Mouse (Mus musculus) liver, embryonic 12.5 days (tissue): ENCODE measurements around the gene Il10. TPM values are rescaled to one million over a fixed set of nuclear protein-coding genes. Genes with fewer than 3 reads are reported as not detected.
A peak's percentile ranks its signal among the peaks of the same experiment; 100 is the strongest.
"Not testable (repeated sequence)": the region's sequence is repeated elsewhere in the genome, so short reads cannot be mapped to it uniquely, and the experiment has no call there.

Experiments used
- ATAC-seq: fragments of 200-750 bp; cut with Nextera tagmentation; 2 replicates; pipeline ENCODE4 v1.8.0; 2017; ENCODE audit warnings: moderate number of reproducible peaks, mild to moderate bottlenecking, moderate library complexity
- H3K27ac ChIP-seq: fragments of 300-500 bp; sonication (generic); 2 replicates; pipeline ENCODE4 v1.5.1; 2016; ENCODE audit warnings: mild to moderate bottlenecking
- H3K27me3 ChIP-seq: fragments of 300-500 bp; sonication (generic); replicated peaks from 2 replicates; pipeline ENCODE4 v1.6.1; 2016; ENCODE audit warnings: mild to moderate bottlenecking, moderate library complexity
- H3K36me3 ChIP-seq: fragments of 300-500 bp; sonication (generic); 2 replicates; pipeline ENCODE4 v1.6.1; 2016; ENCODE audit warnings: mild to moderate bottlenecking, moderate library complexity
- H3K4me1 ChIP-seq: fragments of 300-500 bp; sonication (generic); 2 replicates; pipeline ENCODE4 v1.6.1; 2016
- H3K4me2 ChIP-seq: fragments of 300-500 bp; sonication (generic); 2 replicates; pipeline ENCODE4 v1.6.1; 2016; ENCODE audit warnings: mild to moderate bottlenecking, moderate library complexity
- H3K4me3 ChIP-seq: fragments of 300-500 bp; sonication (generic); 2 replicates; pipeline ENCODE4 v1.5.1; 2016; ENCODE audit warnings: mild to moderate bottlenecking, moderate library complexity
- H3K9ac ChIP-seq: fragments of 300-500 bp; sonication (generic); 2 replicates; pipeline ENCODE4 v1.6.1; 2016; ENCODE audit warnings: mild to moderate bottlenecking, moderate library complexity
- H3K9me3 ChIP-seq: fragments of 300-500 bp; sonication (generic); replicated peaks from 2 replicates; pipeline ENCODE4 v1.6.1; 2016; ENCODE audit warnings: mild to moderate bottlenecking, moderate library complexity
- WGBS: fragments of 180-500 bp; shearing (Covaris S2); methylation state at CpG from one replicate; pipeline ENCODE4 v1.1.7; 2016; ENCODE audit not compliant: insufficient replicate concordance; 5-methylcytosine and 5-hydroxymethylcytosine counted together
- polyA plus RNA-seq: library from polyadenylated mRNA; unstranded; fragments of >200 nt; fragmentation: Nextera tagmentation; extraction: Ambion mirVana; gene quantifications from 2 replicates; pipeline ENCODE4 v1.2.1, GENCODE M21; 2016

Il10 gene
- polyA plus RNA-seq, 1 experiment from 2014 or later = not detected

DNA sequence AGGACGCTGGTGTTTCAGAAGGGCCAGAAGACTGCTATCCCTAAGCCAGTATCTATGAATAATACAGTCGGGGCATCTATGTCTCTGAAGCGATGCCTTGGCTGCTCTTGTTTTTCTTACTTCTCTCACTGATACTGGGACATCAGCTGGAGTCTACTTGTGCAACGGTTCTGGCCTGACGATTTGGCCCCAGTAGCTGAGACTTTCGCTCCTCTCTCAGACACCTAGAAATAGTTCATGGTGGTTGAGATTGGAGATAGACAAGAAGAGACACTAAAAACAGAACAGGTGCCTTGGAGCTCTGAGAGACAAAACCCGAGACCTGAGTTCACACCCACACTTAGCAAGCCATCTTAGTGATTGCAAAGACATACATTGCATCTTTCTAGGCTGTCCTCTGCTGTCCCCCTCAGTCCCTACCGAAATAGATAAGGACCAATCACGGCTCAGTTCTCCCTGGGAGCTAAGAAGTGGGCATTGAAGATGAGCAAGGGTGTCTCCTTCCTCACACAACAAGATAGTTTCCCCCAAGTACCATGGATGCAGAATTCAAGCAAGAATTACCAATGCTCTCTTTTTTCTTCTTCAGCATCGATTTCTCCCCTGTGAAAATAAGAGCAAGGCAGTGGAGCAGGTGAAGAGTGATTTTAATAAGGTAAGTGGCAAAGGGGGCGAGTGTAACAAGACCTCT, 2.4 kb downstream of the Il10 start:
- ATAC-seq = no peak
- Histone ChIP-seq H3K9ac (no peak overlapping the region), H3K36me3 (no peaks in the 10 kb centered on the region), H3K27ac (no peak overlapping the region), H3K4me1 (peaks cover 15% of the 10 kb centered on the region), H3K27me3 (peaks cover 33% of the 10 kb centered on the region), H3K9me3 (no peaks in the 10 kb centered on the region), H3K4me2 (no peak overlapping the region), H3K4me3 (no peak overlapping the region)
- 49% methylated on average over 11 of the region's 11 CpGs for WGBS

DNA sequence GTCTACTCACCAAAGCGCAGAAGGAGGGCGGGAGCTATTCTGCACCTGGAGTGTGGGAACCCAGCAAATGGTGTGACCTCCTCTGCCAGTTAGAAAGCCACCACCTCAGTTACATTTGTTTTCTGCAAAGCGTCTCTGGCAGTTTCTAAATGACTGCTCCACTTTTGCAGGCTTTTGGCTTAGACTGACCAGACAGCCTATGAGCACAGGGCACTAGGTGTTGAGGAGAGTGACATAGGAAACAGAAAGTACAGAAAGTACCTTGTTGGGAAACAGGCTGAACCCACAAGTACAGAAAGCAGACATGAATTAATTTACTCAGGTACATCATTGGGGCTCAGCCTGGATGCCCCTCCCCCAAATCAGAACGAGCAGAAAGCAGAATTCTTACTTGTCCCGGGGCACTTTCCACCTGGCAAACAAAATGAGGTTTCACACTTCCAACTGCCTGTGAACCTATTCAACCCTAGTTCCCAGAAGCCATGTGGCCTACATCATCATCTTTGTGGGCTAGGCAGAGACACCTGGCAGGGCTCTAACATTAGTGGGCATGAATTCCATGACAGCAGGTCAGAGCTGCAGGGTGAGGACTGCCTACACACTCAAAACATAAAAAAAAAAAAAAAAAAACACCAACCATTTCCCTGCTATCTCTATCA, 3.1 kb downstream of the Il10 start:
- H3K36me3 ChIP-seq = no peaks in the 10 kb centered on the region
- 55% methylated on average over 5 of the region's 5 CpGs for WGBS
- H3K9ac ChIP-seq = no peak overlapping the region
- H3K4me2 ChIP-seq = no peak overlapping the region
- H3K4me1 ChIP-seq = peaks cover 15% of the 10 kb centered on the region
- H3K9me3 ChIP-seq = no peaks in the 10 kb centered on the region
- no peak overlapping the region for H3K4me3 ChIP-seq
- peaks cover 33% of the 10 kb centered on the region for H3K27me3 ChIP-seq
- no peak for ATAC-seq
- H3K27ac ChIP-seq = no peak overlapping the region

- Histone ChIP-seq H3K4me1 (peaks cover 15% of the 10 kb centered on the region), H3K27me3 (peaks cover 33% of the 10 kb centered on the region)
- H3K9me3 ChIP-seq, ATAC-seq, H3K4me2 ChIP-seq, H3K27ac ChIP-seq, H3K4me3 ChIP-seq, H3K36me3 ChIP-seq, H3K9ac ChIP-seq: not testable (repeated sequence)
- WGBS = 66% methylated on average over 4 of the region's 4 CpGs
These were observed 3.7 kb downstream of the Il10 start for GRCm38 (mm10) chr1:131023250-131023858.

DNA sequence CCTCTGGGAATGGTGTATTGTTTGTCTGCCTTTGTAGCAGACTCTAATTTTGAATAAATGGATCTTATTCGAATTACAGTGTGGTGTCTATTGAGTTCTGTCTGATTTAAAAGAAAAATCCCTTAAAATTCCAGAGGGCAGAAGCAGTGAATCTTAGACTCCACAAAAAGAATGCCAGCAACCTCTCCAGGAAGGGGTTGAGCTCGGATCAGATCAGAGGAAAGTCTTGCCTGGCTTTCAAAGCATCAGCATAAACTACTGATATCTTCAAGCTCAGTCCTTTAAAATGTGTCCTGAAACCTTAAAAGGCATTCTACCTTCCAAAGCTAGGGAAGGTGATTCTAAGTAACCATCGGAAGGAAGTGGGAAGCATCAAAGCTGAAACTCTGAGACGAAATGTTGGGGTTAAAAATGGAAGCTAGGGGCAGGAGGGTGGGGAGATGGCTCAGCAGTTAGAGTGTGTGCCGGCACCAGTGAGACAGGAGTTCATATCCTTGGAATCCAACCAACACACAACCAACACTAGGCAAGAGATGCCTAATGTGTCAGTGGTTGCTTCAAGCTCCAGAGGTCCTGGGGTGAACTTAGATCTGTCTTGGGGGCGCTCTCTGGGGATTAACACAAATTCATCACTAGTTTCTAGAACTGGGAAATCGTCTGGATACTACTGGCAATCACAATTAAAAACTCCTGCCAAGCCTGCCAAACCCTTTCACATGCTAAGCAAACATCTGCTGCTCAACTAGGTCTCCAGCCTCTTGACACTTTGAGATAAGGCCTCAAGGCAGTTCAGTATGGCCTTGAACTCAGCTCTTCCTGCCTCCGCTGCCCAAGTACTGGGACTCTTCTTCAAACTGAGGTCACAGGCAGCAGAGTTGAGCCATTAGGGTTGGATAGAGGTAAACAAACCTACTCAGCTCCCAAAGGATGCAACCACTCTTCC, 5.5 kb downstream of the Il10 start:
- Histone ChIP-seq H3K4me3 (no peak overlapping the region), H3K9ac (no peak overlapping the region), H3K27ac (no peak overlapping the region), H3K27me3 (peaks cover 27% of the 10 kb centered on the region), H3K9me3 (no peaks in the 10 kb centered on the region), H3K4me2 (no peak overlapping the region), H3K4me1 (peaks cover 33% of the 10 kb centered on the region), H3K36me3 (no peaks in the 10 kb centered on the region)
- peak; percentile 57 for ATAC-seq
- WGBS = 45% methylated on average over 8 of the region's 8 CpGs

DNA sequence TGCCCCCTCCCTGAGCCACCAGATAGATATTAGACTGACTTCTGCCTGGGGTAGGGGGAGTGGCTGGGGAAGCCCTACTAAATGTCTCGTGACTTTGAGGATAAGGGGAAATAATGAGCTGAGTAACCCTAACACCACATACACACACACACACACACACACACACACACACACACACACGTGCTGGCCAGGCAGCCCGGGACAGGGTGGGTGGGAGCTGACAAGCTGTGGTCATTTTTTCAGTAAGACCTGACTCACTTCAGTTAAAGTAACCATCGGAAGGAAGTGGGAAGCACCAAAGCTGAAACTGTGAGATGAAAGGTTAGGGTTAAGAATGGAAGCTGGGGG, 6.2 kb downstream of the Il10 start:
- 15% methylated on average over 4 of the region's 4 CpGs for WGBS
- H3K9me3 ChIP-seq = no peaks in the 10 kb centered on the region
- no peak overlapping the region for H3K27ac ChIP-seq
- ATAC-seq = peak; percentile 40; the same call in 1 of the 2 replicates
- no peak overlapping the region for H3K9ac ChIP-seq
- no peaks in the 10 kb centered on the region for H3K36me3 ChIP-seq
- no peak overlapping the region for H3K4me2 ChIP-seq
- no peak overlapping the region for H3K4me3 ChIP-seq
- H3K27me3 ChIP-seq = peaks cover 20% of the 10 kb centered on the region
- H3K4me1 ChIP-seq = peaks cover 33% of the 10 kb centered on the region

- peak overlapping the region; percentile 25 for H3K4me2 ChIP-seq
- H3K27ac ChIP-seq = peak overlapping the region; percentile 8; the same call in 1 of the 2 replicates
- H3K9ac ChIP-seq = no peak overlapping the region
- no peaks in the 10 kb centered on the region for H3K36me3 ChIP-seq
- WGBS = 17% methylated on average over 3 of the region's 3 CpGs
- peak; percentile 92 for ATAC-seq
- no peaks in the 10 kb centered on the region for H3K9me3 ChIP-seq
- no peaks in the 10 kb centered on the region; the same call in 1 of the 2 replicates for H3K27me3 ChIP-seq
- no peak overlapping the region for H3K4me3 ChIP-seq
- H3K4me1 ChIP-seq = peaks cover 33% of the 10 kb centered on the region
These were observed 9.6 kb downstream of the Il10 start for GRCm38 (mm10) chr1:131029215-131029614.

- H3K4me1 ChIP-seq = peaks cover 30% of the 10 kb centered on the region
- 57% methylated on average over 7 of the region's 7 CpGs for WGBS
- H3K9me3 ChIP-seq = no peaks in the 10 kb centered on the region
- no peak overlapping the region for H3K4me2 ChIP-seq
- no peaks in the 10 kb centered on the region for H3K36me3 ChIP-seq
- H3K27me3 ChIP-seq = no peaks in the 10 kb centered on the region; the same call in 1 of the 2 replicates
- ATAC-seq = no peak
- no peak overlapping the region for H3K27ac ChIP-seq
- H3K9ac ChIP-seq = no peak overlapping the region
- H3K4me3 ChIP-seq = no peak overlapping the region
These were observed 10.6 kb downstream of the Il10 start for GRCm38 (mm10) chr1:131030261-131030660.

DNA sequence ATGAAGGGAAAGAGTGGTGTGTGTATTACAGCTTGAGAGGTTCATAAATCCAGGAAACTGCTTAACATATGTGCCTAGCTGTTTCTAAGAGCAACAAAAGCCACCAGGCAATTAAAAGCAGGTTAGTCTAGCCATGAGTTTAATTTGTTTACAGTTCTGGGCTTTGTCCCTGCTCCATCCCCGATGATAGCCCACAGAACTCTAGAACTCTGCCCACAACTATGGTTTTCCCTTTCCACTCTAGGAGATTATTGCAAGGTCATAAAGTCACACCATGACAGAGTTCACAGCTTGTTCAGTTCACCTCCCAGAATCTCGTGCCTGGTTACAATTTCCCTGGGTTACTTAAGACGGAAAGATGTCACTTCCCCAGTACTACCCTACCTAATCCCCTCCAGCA, 11.6 kb downstream of the Il10 start:
- H3K4me3 ChIP-seq = no peak overlapping the region
- H3K27me3 ChIP-seq = no peaks in the 10 kb centered on the region; the same call in 1 of the 2 replicates
- no peak overlapping the region for H3K27ac ChIP-seq
- WGBS = 43% methylated on average over 3 of the region's 3 CpGs
- no peaks in the 10 kb centered on the region for H3K36me3 ChIP-seq
- ATAC-seq = no peak
- peaks cover 20% of the 10 kb centered on the region for H3K4me1 ChIP-seq
- H3K9ac ChIP-seq = no peak overlapping the region
- H3K9me3 ChIP-seq = no peaks in the 10 kb centered on the region
- no peak overlapping the region for H3K4me2 ChIP-seq

GRCm38 (mm10) chr1:131038001-131038400, 18.4 kb downstream of the Il10 start:
- no peak for ATAC-seq
- no peaks in the 10 kb centered on the region for H3K9me3 ChIP-seq
- 72% methylated on average over 5 of the region's 5 CpGs for WGBS
- no peaks in the 10 kb centered on the region for H3K36me3 ChIP-seq
- H3K4me2 ChIP-seq = no peak overlapping the region
- no peaks in the 10 kb centered on the region; the same call in 1 of the 2 replicates for H3K4me1 ChIP-seq
- no peaks in the 10 kb centered on the region for H3K27me3 ChIP-seq
- no peak overlapping the region for H3K4me3 ChIP-seq
- no peak overlapping the region for H3K27ac ChIP-seq
- H3K9ac ChIP-seq = no peak overlapping the region

GRCm38 (mm10) chr1:131038415-131039017, 18.9 kb downstream of the Il10 start:
- H3K9ac ChIP-seq = no peak overlapping the region
- H3K4me1 ChIP-seq = no peaks in the 10 kb centered on the region; the same call in 1 of the 2 replicates
- H3K4me2 ChIP-seq = no peak overlapping the region
- no peak overlapping the region for H3K4me3 ChIP-seq
- 71% methylated on average over 10 of the region's 10 CpGs for WGBS
- no peak overlapping the region for H3K27ac ChIP-seq
- H3K36me3 ChIP-seq = no peaks in the 10 kb centered on the region
- no peak for ATAC-seq
- H3K27me3 ChIP-seq = no peaks in the 10 kb centered on the region
- no peaks in the 10 kb centered on the region for H3K9me3 ChIP-seq

DNA sequence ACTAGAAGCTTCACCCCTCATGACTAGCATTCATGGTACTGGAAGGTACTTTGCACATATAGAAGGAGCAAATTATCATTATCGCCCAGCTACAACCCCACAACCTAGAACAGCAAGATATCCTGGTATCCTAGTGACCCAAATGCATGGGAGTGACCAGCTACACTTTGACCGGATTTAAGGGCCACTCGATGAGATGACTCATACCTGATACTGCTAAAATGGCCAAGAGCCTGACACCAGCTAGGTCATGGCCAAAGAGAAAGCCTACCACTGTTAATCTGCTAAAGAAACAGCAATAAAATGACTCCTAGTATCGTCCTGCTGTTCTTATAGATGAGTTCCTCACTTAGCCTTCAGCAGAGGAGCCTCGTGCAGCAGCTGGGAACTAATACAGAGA, 19.8 kb downstream of the Il10 start:
- Histone ChIP-seq H3K9ac (no peak overlapping the region), H3K27me3 (no peaks in the 10 kb centered on the region), H3K4me2 (no peak overlapping the region), H3K27ac (no peak overlapping the region), H3K36me3 (no peaks in the 10 kb centered on the region), H3K9me3 (no peaks in the 10 kb centered on the region), H3K4me1 (no peaks in the 10 kb centered on the region; the same call in 1 of the 2 replicates), H3K4me3 (no peak overlapping the region)
- no peak for ATAC-seq
- WGBS = 67% methylated on average over 5 of the region's 5 CpGs
